Mouse (Mus musculus) G1E-ER4 (cell line): ENCODE data around the gene Oscp1. TPM values are rescaled to one million over a fixed set of nuclear protein-coding genes. Genes with fewer than 3 reads are reported as not detected.
A peak's percentile ranks its signal among the peaks of the same experiment; 100 is the strongest.

Source experiments
- GATA1 ChIP-seq: IDR thresholded peaks from one replicate; pipeline ENCODE4 v1.8.0; 2012; ENCODE audit warnings: low read length, inconsistent platforms
- polyA plus RNA-seq: library from polyadenylated mRNA; stranded (reverse); fragments of >175 nt; gene quantifications from 2 replicates; pipeline ENCODE4 v1.2.3, GENCODE M21; 2012

Oscp1 gene
- polyA plus RNA-seq, result 0.13 and 0.54 TPM in 2 replicates

DNA sequence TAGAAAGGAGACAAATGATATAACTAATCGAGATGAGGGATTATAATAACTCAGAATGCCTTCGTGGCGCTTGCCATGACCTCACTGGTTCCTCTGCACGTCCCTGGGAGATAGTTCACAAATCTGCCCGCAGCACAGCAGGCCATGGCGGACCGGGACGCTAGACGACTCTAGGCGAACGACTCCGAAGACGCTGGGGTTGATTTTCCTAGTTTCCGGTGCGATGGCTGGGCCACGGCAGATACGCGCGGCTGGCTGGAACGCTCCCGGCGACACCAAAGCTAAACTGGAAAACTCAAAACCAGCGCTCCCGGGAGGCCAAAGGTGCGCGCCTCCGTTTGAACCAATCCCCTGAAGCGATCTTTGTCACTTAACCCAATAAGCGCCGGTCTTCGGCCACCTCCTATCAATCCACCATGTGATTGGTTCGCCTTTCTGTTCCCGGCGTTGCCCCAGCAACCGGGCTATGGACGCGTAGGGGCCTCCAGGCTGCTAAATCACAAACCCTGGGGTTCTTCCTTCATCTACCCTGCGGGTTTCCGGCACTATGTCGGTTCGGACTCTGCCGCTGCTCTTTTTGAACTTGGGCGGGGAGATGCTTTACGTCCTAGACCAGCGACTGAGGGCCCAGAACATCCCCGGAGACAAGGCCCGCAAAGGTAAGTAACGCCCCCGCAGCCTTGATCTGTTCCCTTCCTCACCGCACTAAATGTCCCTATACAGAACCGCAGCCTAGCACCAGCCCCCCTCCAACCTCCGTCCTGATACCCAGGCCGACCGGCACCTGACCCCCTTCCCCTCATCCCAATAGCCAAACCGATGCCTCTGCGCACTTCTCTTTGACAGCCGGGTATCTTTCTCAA, at the start of gene Oscp1:
Gene Oscp1 (plus strand): TSS at position 432 of the 863 bp plus-strand sequence.
- no peak for TF ChIP-seq GATA1

GRCm38 (mm10) chr4:126017676-126018332, 40.6 kb upstream of the Oscp1 start:
- no peak for TF ChIP-seq GATA1

GRCm38 (mm10) chr4:126018966-126019538, 39.3 kb upstream of the Oscp1 start:
- TF ChIP-seq GATA1, result no peak

- TF ChIP-seq GATA1, result no peak
Measured at GRCm38 (mm10) chr4:126024303-126024900, 34.0 kb upstream of the Oscp1 start, which contains the start of gene Csf3r. Gene Csf3r (plus strand): TSS chr4:126024550.

GRCm38 (mm10) chr4:126025801-126026200, 32.6 kb upstream of the Oscp1 start:
- TF ChIP-seq GATA1, result no peak

DNA sequence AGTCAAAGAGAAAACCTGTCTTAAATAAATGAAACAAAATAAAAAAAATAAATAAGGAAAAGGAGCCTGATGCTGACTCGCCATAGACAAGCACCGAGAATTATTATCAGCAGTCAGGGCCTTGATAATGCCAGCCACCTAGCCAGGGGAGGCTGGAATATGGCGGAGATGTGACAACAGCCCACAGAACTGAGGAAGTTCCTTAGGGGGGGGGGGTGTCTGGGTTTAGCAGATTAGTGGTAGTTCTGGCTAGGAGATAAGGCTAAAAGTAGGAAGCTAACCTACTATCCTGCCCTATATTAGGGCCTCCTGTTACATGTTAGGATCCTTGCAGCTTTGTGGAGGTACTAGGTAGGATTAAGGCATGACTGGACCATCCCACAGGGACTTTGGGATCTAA, 30.4 kb upstream of the Oscp1 start:
- no peak for TF ChIP-seq GATA1

GRCm38 (mm10) chr4:126029042-126029441, 29.3 kb upstream of the Oscp1 start:
- TF ChIP-seq GATA1, result no peak

DNA sequence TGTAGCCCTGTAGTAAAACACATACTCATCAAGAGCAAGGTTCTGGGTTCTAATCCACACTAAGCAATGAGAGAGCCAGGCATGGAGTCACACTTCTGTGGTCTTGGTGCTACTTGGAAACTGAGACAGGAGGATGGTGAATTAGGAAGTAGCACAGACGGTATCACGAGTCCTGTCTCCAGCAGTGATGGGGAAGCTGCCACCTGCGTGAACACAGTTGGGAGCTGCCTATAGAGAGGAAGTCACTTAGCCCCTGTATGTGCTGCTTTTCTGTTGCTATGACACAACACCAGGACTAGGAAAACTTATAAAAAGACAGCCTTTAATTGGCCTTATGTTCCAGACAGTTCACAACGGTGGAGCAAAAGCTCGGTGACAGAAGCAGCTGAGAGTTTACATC, 27.7 kb upstream of the Oscp1 start:
- no peak for TF ChIP-seq GATA1

DNA sequence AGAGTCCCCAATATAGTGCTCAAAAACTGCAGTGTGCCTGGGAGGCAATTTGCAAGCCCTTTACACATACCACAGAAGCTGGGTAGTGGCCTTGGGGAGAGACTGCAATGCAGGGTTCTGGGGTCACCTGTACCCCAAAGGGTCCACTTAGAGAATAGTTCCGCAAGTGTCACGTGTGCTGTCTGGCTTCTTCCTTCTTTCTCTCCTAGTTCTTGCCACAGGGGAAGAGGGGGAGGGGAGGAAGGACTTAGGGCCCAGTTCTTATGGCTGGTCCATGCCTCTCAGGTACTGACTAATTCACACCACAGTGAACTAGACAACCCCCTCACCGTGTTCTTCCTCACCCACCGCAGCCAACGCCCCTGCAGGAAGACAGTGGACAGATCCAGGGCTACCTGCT, 23.0 kb upstream of the Oscp1 start:
- TF ChIP-seq GATA1, result no peak

DNA sequence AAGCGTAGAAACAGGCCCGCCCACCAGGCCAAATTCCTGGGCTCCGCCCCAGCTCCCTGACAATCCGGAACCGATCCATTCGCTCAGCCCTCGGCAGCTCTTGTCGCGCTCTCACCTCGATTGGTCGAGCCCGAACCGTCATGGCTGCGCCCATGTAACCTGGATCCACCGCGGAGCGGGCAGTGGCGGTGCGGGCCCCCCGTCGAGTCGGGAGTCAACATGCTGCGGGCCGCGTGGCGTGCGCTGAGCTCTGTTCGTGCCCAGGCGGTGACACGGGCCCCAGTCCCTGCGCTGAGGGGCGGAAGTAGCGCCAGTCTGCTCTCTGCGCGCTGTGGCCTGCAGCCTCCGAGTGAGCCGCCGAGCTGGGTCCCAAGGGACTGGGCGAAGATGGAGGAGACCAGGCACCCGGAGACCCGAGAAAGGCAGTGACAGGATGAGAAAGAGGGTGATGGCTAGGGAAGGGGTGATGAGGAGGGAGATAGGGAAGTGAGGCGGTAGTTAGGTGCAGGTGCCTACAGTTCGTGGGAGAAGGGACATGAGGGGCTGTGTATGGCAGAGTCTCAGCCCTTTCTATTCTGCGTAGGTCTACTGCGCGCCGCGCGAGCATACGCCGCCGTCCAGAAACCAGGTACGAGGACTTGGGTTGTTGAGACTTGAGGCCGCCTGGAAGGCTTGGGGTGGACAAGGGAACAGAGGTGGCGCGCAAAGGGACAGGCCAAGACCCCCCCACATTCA, 11.3 kb upstream of the Oscp1 start, which contains the start of gene Mrps15:
Gene Mrps15 (plus strand): TSS at position 75 of the 735 bp plus-strand sequence.
- no peak for TF ChIP-seq GATA1

DNA sequence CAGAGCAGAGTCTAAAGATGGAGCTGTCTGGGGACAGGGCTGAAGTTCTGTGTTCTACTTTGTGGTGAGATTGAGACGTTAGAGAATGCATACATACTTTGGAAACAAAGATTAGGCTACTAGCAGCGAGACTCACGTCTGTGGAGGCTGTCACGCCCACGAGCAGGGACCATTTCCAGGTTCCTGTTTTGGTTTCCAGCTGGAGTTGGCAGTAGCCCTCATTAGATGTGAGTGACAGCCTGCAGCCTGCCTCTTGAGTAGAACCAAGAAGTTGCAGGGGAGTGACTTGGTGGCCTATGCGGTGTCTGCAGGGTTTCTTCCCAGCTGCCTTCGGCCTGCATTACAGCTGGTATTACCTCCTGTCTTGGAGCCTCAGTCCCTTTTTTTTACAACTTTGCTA, 6.7 kb upstream of the Oscp1 start:
- no peak for TF ChIP-seq GATA1

DNA sequence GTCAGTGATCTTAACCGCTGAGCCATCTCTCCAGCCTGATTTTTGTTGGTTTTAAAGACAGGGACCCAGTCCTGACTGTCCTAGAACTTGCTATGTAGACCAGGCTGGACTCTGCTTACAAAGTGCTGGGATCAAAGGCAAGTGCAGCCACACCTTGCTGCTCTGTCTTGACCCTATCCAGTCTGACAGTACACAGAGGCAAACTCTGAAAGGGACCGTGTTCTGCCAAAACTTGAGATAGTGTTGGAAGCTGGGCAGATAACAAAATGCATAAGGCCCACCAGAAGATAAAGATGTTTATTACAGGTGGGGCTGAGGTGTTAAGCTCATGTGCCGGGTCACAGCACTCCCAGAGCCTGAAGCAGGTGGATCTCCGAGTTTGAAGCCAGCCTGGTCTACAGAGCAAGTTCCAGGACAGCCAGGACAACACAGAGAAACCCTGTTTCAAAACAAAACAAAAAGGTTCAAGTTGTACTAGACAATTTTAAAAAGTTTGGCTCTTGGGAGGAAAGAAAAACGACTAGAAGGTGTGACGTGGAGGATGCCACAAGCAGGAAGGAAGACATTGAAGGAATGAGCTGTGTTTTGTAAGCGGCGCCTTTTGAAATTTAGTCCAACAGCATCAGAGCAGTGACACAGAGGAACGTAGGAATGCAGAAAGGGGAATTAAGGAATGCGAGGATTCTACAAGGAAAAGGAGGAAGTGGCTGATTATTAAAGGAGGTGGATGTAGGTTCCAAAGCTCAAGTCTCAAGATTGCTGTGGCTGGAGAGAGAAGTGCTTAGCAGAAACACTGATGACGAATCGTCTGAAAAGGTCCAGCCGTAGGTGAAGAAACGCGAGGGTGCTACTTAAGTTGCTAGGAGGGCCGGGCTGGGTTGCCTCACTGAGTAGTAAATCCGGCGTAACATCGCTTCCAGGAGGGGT, 895 bp upstream of the Oscp1 start:
- TF ChIP-seq GATA1, result peak; percentile 5

- no peak for TF ChIP-seq GATA1
Measured at GRCm38 (mm10) chr4:126058997-126059362, 615 bp downstream of the Oscp1 start.

DNA sequence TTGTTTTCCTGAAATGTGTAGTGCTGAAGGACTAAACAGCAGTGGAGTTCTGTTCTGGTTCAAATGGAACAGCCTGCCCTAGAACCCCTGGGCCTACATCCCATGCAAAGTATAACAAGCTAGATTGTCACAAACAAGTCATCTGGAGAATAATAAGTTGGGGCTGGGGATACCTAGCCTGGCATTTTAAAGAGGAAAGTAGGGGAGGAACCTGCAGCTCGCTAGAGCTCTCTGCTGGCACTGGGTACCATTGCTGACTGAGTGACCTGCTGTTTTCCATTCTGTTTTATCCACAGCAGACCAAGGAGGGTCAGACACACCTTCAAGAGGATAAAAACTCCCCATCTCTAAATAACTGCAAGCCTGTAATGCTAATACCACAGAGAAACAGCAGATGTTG, 4.5 kb downstream of the Oscp1 start:
- TF ChIP-seq GATA1, result no peak
